Mouse (Mus musculus): ENCODE data around the gene Pnp. TPM values are rescaled to one million over a fixed set of nuclear protein-coding genes. Genes with fewer than 3 reads are reported as not detected.

The Pnp gene
- total and polyA plus RNA-seq, 2 experiments from 2014 or later, result 14.4 to 35.9 TPM

DNA sequence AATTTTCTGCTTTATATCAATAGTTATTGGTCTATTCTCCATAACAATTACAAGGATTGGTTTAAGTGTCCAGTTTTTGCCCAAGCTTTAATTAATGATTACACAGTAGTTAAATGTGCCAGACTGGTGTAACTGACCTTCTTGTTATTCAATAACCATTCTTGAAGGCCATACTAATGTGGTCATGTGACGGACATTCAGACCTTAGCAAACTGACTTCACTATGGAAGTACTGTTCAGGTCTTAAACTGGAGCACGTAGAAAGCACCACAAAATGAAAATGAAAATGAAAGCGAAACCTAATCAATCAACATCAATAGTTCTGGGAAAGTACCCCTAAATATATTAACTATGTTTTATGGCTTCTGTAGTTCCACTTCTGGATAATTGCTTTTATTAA, 60.2 kb downstream of the Pnp start:
- no peak for ATAC-seq (ENCODE audit: low FRiP score)
- no peaks in the 10 kb centered on the region for H3K36me3 ChIP-seq (ENCODE audit: insufficient read depth, low read length)
- H3K4me1 ChIP-seq (ENCODE audit: insufficient read depth, low read length), result no peaks in the 10 kb centered on the region
- no peaks in the 10 kb centered on the region for H3K9me3 ChIP-seq (ENCODE audit: low read length)
- no peak overlapping the region for H3K9ac ChIP-seq (replicated peaks; ENCODE audit: low read length, poor library complexity, severe bottlenecking)
- H3K4me3 ChIP-seq (ENCODE audit: low read depth, low read length), result no peak overlapping the region
- TF ChIP-seq CTCF (IDR thresholded peaks at IDR 0.05), result no peak
- no peaks in the 10 kb centered on the region for H3K27me3 ChIP-seq (ENCODE audit: insufficient read depth, low read length)
- H3K4me2 ChIP-seq (ENCODE audit: low read depth, low read length, poor library complexity, severe bottlenecking), result no peak overlapping the region
- no peak overlapping the region for H3K27ac ChIP-seq (ENCODE audit: low read depth, low read length)
- 85% methylated on average over 3 of the region's 3 CpGs for WGBS
- no peak for DNase-seq (ENCODE audit: low spot score)

DNA sequence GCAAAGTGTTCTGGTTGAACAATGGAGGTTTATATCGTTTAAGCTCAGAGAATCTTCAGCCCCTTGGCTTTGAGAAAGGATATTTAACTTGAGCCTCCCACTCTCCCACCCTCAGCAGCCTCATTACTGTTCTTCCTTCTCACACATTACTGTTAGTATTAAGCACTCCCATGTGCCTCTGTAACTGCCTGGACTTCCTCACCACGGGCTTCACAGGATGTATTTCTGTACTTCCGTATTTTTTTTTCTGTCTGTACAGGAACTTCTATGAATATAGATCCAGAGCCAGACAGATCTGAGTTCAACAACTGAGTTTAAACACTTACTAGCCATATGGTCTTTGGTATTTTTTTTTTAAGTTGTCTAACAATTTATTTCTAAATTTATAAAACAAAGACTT, 66.2 kb downstream of the Pnp start:
- H3K4me1 ChIP-seq (ENCODE audit: insufficient read depth, low read length), result no peaks in the 10 kb centered on the region
- no peak for ATAC-seq (ENCODE audit: low FRiP score)
- H3K4me2 ChIP-seq (ENCODE audit: low read depth, low read length, poor library complexity, severe bottlenecking), result no peak overlapping the region
- H3K27ac ChIP-seq (ENCODE audit: low read depth, low read length), result no peak overlapping the region
- no peak for DNase-seq (ENCODE audit: low spot score)
- no peak for TF ChIP-seq CTCF (IDR thresholded peaks at IDR 0.05)
- H3K9ac ChIP-seq (replicated peaks; ENCODE audit: low read length, poor library complexity, severe bottlenecking), result no peak overlapping the region
- H3K27me3 ChIP-seq (ENCODE audit: insufficient read depth, low read length), result no peaks in the 10 kb centered on the region
- H3K4me3 ChIP-seq (ENCODE audit: low read depth, low read length), result no peak overlapping the region
- no peaks in the 10 kb centered on the region for H3K9me3 ChIP-seq (ENCODE audit: low read length)
- H3K36me3 ChIP-seq (ENCODE audit: insufficient read depth, low read length), result no peaks in the 10 kb centered on the region
- WGBS, result 87% methylated on average over 3 of the region's 3 CpGs

DNA sequence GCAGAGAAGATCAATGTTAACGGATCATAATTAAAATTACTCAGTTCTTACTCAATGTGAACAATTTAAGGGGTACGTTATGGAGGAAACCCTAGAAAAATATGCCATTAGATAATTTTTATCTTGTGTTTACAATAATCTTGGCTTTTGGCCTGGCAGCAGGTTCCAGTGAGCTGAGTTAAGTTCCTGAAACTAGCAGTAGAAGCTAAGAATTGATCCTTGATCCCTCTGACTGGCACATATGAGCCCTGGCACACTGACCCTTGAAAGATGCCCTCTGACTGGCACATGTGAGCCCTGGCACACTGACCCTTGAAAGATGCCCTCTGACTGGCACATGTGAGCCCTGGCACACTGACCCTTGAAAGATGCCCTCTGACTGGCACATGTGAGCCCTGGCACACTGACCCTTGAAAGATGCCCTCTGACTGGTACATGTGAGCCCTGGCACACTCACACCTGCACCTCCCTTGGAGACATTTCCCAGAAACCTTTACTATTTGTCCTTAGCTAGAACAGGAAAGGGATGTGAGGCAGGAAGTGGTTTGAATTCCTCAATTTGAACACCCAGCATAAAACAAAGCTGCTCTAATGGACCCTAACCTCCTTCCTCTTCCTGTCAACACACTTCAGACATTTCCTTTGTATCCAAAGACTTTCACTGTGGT, 67.3 kb downstream of the Pnp start:
- WGBS, result 84% methylated on average over 2 of the region's 2 CpGs
- no peak overlapping the region for H3K4me2 ChIP-seq (ENCODE audit: low read depth, low read length, poor library complexity, severe bottlenecking)
- H3K36me3 ChIP-seq (ENCODE audit: insufficient read depth, low read length), result no peaks in the 10 kb centered on the region
- H3K4me3 ChIP-seq (ENCODE audit: low read depth, low read length), result no peak overlapping the region
- H3K4me1 ChIP-seq (ENCODE audit: insufficient read depth, low read length), result no peaks in the 10 kb centered on the region
- no peaks in the 10 kb centered on the region for H3K9me3 ChIP-seq (ENCODE audit: low read length)
- DNase-seq (ENCODE audit: low spot score) (no peak), ATAC-seq (ENCODE audit: low FRiP score) (no peak)
- H3K27ac ChIP-seq (ENCODE audit: low read depth, low read length), result no peak overlapping the region
- H3K9ac ChIP-seq (replicated peaks; ENCODE audit: low read length, poor library complexity, severe bottlenecking), result no peak overlapping the region
- no peak for TF ChIP-seq CTCF (IDR thresholded peaks at IDR 0.05)
- H3K27me3 ChIP-seq (ENCODE audit: insufficient read depth, low read length), result no peaks in the 10 kb centered on the region

DNA sequence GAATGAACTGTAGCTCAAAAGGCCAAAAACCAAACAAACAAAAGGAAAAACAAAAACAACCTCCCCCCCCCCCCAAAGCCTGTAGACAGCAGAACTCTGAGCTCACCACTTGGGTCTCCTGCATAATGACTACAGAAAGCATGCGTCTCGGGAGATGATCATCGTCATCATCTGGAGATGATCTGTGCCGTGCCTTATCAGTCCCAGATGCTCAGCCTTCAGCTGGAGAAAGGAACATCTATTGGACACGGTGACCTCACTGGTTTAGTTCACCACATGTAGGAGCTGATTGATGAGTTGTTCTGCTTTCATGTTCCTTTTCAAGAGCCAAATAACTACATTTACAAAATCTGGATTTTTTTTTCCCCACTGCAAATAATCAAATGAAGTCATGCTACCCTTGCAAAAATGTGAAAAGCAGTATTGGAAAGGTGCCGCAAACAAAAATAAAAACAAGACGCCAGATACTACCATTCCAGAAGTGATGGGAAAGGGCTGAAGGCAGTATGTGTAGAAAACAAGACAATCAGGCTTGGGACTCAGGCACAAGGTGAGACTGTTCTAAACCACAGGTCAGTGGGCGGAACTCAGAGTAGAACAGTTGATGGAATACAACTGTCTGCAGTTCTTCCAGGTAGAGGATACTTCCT, 76.4 kb downstream of the Pnp start, which contains the start of gene Rnase10:
Gene Rnase10 (plus strand): TSS at position 600 of the 650 bp plus-strand sequence.
- no peak for DNase-seq (ENCODE audit: low spot score)
- Histone ChIP-seq H3K4me2 (ENCODE audit: low read depth, low read length, poor library complexity, severe bottlenecking) (no peak within 1 kb of the TSS), H3K27ac (ENCODE audit: low read depth, low read length) (no peak within 1 kb of the TSS), H3K4me1 (ENCODE audit: insufficient read depth, low read length) (no peaks in the 10 kb centered on the region), H3K36me3 (ENCODE audit: insufficient read depth, low read length) (no peaks in the 10 kb centered on the region), H3K27me3 (ENCODE audit: insufficient read depth, low read length) (no peaks in the 10 kb centered on the region), H3K4me3 (ENCODE audit: low read depth, low read length) (no peak within 1 kb of the TSS), H3K9me3 (ENCODE audit: low read length) (no peaks in the 10 kb centered on the region), H3K9ac (replicated peaks; ENCODE audit: low read length, poor library complexity, severe bottlenecking) (no peak within 1 kb of the TSS)
- 92% methylated on average over 8 of the region's 8 CpGs for WGBS
- TF ChIP-seq CTCF (IDR thresholded peaks at IDR 0.05), result no peak
- ATAC-seq (ENCODE audit: low FRiP score), result no peak

DNA sequence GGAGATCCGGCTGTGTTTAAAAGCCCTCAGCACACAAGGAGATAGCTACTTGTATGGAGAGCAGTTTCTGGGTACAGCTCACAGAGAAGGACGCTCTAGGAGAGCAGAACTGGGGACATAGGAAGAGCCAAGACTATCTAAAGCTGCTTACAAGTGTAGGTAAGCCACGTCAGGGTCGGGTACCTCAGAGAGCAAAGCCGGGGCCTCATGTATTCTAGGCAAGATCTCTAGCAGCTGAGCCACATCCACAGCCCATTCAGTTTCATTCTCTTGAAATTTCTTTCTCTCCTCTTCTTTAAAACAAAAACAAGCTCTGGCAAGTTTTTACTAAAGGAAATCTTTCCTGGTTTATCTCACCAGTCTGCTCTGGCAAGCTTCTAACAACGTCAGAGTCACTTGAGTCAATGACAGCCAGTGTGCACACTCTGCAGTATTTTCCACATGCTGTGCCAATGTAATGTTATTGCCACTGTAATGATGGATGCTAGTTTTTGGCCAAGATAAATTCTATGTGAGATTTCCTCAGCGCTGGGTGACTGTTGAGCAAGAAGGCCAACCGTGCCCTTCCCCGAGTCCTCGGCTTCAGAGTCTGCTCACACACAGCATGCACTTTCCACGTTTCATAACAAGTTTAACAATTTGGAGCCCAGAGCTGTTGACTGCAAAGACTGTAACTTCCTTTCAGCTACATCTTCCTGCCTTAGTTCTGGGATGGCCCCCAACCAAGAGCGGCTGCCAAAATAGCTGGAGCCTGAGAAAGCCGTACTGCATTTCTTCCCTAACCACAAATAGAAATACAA, 77.2 kb downstream of the Pnp start:
- DNase-seq (ENCODE audit: low spot score) (peak; percentile 14), ATAC-seq (ENCODE audit: low FRiP score) (no peak)
- TF ChIP-seq CTCF (IDR thresholded peaks at IDR 0.05), result no peak
- Histone ChIP-seq H3K36me3 (ENCODE audit: insufficient read depth, low read length) (no peaks in the 10 kb centered on the region), H3K4me1 (ENCODE audit: insufficient read depth, low read length) (no peaks in the 10 kb centered on the region), H3K27me3 (ENCODE audit: insufficient read depth, low read length) (no peaks in the 10 kb centered on the region), H3K4me2 (ENCODE audit: low read depth, low read length, poor library complexity, severe bottlenecking) (no peak overlapping the region), H3K9me3 (ENCODE audit: low read length) (no peaks in the 10 kb centered on the region), H3K4me3 (ENCODE audit: low read depth, low read length) (no peak overlapping the region), H3K27ac (ENCODE audit: low read depth, low read length) (no peak overlapping the region), H3K9ac (replicated peaks; ENCODE audit: low read length, poor library complexity, severe bottlenecking) (no peak overlapping the region)
- 79% methylated on average over 13 of the region's 13 CpGs for WGBS

DNA sequence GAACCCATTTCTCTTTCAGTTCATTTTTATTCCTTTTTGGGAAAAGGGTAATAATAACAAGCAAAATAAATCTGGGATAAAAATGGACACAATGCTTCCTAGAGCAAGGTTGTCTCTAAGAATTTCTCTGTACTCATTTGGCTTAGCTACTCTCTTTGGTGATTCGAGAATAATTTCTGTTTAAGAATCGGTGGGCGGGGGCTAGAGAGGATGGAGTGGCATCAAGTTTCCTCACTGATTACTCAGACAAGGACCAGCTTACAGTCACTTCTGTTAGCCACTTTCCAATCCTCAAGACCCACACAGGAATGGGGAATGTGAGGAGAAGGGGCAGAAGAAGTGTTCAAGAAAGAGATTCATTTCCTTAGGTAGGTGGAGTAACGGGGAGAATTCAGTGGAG, 77.9 kb downstream of the Pnp start:
- Histone ChIP-seq H3K4me2 (ENCODE audit: low read depth, low read length, poor library complexity, severe bottlenecking) (no peak overlapping the region), H3K4me3 (ENCODE audit: low read depth, low read length) (no peak overlapping the region), H3K36me3 (ENCODE audit: insufficient read depth, low read length) (no peaks in the 10 kb centered on the region), H3K9ac (replicated peaks; ENCODE audit: low read length, poor library complexity, severe bottlenecking) (no peak overlapping the region), H3K9me3 (ENCODE audit: low read length) (no peaks in the 10 kb centered on the region), H3K27me3 (ENCODE audit: insufficient read depth, low read length) (no peaks in the 10 kb centered on the region), H3K4me1 (ENCODE audit: insufficient read depth, low read length) (no peaks in the 10 kb centered on the region), H3K27ac (ENCODE audit: low read depth, low read length) (no peak overlapping the region)
- ATAC-seq (ENCODE audit: low FRiP score) (no peak), DNase-seq (ENCODE audit: low spot score) (no peak)
- no peak for TF ChIP-seq CTCF (IDR thresholded peaks at IDR 0.05)
- WGBS, result 83% methylated on average over 4 of the region's 4 CpGs

Data from midbrain, postnatal 0 days (tissue).